Mouse (Mus musculus) large intestine, adult 2 months (tissue): ENCODE measurements around the gene Pabpc1l. TPM values are rescaled to one million over a fixed set of nuclear protein-coding genes. Genes with fewer than 3 reads are reported as not detected.

ENCODE experiments used
- DNase-seq: peaks from one replicate; pipeline ENCODE4 v3.0.0-alpha.2; 2012; ENCODE audit warnings: low read depth, low spot score
- WGBS: fragments of 180-500 bp; shearing (Covaris S2); methylation state at CpG from one replicate; pipeline ENCODE4 v1.1.7; 2018; 5-methylcytosine and 5-hydroxymethylcytosine counted together
- polyA plus RNA-seq: library from polyadenylated mRNA; depleted of rRNA; stranded (reverse); fragments of >200 nt; gene quantifications from 2 replicates; pipeline ENCODE4 v1.2.3, GENCODE M21; 2012; rRNA removed

The Pabpc1l gene
- polyA plus RNA-seq, 1 experiment = 1.1 TPM

DNA sequence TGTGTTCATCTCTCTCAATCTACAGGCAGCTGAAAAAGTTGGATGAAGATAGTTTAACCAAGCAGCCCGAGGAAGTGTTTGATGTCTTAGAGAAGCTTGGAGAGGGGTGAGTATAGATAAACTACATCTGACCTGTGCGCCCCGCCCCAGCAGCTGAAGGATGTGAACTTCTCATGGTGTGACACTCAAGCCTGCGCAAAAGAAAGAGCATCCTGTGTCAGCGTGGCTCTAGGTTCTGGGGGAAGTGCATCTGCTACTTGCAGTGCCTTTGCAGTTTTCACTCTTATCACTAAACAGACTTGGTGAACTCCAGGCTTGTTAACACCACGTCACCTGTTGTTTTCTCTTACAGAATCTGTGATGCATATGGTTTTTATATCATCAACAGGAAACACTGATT is 54.2 kb downstream of the Pabpc1l start:
- DNase-seq = no peak

DNA sequence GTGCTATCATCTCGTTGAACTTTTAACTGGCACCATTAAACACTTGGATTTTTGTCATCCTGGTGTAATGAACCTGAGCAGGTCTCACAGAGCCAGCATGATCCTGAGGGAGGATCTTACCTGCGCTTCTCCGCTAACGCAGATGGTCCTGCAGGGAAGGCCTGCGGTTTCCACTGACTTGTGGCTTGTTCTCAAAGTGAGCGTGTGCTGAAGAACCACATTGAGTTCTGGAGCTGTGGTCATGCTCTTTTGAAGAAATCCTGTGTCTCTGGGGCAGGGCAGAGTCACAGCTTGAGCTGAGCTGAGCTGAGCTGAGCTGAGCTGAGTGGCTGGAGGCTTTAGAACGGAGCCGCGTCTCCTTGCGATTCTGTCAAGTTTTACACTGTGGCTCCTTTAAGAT is 56.3 kb downstream of the Pabpc1l start:
- no peak for DNase-seq
- WGBS = 93% methylated on average over 10 of the region's 10 CpGs

More for the DNA sequence above, 54.2 kb downstream of the Pabpc1l start:
- 80% methylated on average over 6 of the region's 6 CpGs for WGBS

DNA sequence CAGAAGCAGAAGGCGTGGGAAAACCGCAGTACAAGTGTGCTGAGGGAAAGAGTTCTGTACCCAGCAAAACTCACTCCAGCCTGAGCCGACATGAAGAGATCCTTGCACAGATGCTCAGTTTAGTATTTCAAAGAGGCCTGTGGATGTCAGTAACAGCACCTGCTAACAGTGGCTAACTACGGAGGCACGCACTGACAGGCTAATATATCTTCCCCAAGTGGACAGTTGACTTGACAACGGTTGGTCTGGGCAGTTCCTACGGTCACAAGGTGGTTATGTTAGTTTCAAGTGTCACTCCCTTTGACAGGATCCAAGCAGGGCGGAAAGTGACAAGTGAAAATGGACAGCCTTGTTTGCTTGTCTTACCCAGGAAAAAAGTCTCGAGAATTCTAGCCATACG is 56.9 kb downstream of the Pabpc1l start:
- 88% methylated on average over 10 of the region's 10 CpGs for WGBS
- DNase-seq = no peak

GRCm38 (mm10) chr2:164083609-164084341 is 58.5 kb downstream of the Pabpc1l start:
- 72% methylated on average over 19 of the region's 19 CpGs for WGBS
- DNase-seq = no peak

DNA sequence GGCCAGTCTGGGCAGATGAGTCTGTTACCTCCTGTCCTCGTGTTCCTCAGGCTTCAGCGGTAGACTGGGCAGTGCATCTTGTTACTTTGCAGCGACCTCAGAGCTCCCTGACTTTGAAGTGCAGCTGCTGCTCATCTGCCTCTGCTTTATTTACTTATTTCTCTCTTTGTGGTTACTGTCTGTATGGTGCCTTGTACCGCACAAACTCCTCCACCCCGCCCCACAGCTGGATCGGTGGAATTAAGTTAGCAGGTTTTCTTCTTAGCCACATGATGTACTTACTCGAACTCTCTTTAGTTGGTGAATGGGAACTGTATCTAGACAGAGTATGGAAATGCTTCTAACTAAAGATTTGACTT is 59.1 kb downstream of the Pabpc1l start:
- no peak for DNase-seq
- 77% methylated on average over 7 of the region's 7 CpGs for WGBS

DNA sequence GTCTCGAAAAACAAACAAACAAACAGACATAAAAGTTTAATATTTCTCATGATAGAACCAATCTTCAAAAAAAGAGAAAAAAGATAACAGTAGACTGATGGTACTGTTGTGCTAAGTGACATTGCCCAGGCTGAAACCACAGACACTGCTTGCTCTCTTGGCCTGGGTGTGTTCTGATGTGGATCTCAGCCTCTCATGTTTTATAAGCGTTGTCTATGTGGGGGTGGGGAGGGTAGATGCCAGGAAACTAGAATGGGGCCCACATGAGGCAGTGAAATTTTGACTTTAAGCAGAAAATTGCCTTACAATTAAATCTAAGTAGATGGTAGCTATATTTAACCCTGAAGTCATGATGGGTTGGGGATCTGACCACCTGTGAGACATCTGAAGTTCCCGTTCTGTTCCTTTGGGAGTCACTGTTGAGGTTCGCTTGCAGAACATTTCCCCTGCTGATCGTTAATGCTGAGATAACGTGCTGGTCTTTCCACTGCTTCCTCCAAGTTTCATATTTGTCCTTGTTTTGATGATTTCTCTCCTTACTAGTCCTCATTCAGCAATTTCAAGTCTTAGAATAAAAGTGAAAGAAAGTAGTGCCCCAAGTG is 62.3 kb downstream of the Pabpc1l start:
- 90% methylated on average over 6 of the region's 6 CpGs for WGBS
- no peak for DNase-seq

- WGBS = 88% methylated on average over 4 of the region's 4 CpGs
- no peak for DNase-seq
These were observed 64.3 kb downstream of the Pabpc1l start for GRCm38 (mm10) chr2:164089508-164089907.

GRCm38 (mm10) chr2:164094152-164094551 is 68.9 kb downstream of the Pabpc1l start:
- WGBS = 66% methylated on average over 7 of the region's 7 CpGs
- DNase-seq = no peak

DNA sequence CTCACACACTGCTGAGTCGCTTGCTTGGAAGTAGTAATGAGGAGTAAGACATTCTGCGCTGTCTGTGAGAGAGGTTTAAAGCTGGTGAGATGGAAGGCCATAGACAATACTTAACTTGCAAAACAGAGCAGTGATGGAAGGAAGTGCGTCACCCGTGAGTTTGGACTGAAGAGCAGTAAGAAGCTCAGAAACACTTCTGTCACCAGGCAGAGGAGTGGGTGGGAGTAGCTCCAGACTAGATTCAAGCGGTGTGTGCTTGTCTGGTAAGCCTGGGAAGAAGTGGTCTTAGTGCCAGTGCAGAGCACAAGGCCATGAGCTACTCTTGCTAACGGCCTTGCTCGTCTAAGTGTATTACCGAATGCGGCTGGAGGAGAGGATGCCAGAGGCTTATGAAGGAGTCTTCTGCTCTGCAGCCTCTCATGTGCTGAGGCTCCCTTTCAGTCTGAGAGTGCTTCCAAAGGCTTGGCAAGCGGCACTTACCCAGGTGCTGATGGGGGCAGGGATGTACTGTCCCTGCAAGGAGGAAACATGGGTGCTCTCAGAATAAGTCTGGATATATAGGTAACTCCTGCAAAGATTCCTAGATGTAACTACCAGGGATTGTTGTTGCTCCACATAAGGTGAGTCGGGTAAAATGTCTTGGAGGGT is 73.5 kb downstream of the Pabpc1l start:
- DNase-seq = no peak
- WGBS = 92% methylated on average over 11 of the region's 11 CpGs

Other genes starting within 250 kb of the Pabpc1l start
- 0.46 and 0.99 TPM in 2 replicates for gene Ccn5, start 204.6 kb upstream of the Pabpc1l start, polyA plus RNA-seq
- not detected in 2 replicates for gene Kcnk15, start 171.8 kb upstream of the Pabpc1l start, polyA plus RNA-seq
- 0.08 and 0.12 TPM in 2 replicates for gene Rims4, start 106.8 kb upstream of the Pabpc1l start, polyA plus RNA-seq
- 43.9 and 48.0 TPM in 2 replicates for gene Ywhab, start 30.5 kb upstream of the Pabpc1l start, polyA plus RNA-seq
- gene Stk4, start 44.9 kb downstream of the Pabpc1l start, polyA plus RNA-seq = 13.6 and 17.5 TPM in 2 replicates
- 36.8 and 38.7 TPM in 2 replicates for gene Tomm34, start 45.7 kb downstream of the Pabpc1l start, polyA plus RNA-seq
- 0.05 TPM in 2 replicates for gene Kcns1, start 145.7 kb downstream of the Pabpc1l start, polyA plus RNA-seq
- not detected in 2 replicates for gene Wfdc5, start 157.3 kb downstream of the Pabpc1l start, polyA plus RNA-seq
- 0.16 TPM in 1 of 2 replicates, not detected in the other for gene Wfdc12, start 165.2 kb downstream of the Pabpc1l start, polyA plus RNA-seq
- not detected in 2 replicates for gene Wfdc15a, start 174.7 kb downstream of the Pabpc1l start, polyA plus RNA-seq
- 0.41 TPM in 1 of 2 replicates, not detected in the other for gene Wfdc15b, start 196.2 kb downstream of the Pabpc1l start, polyA plus RNA-seq
- not detected in 2 replicates for gene Svs2, start 213.0 kb downstream of the Pabpc1l start, polyA plus RNA-seq
- gene Svs3b, start 231.2 kb downstream of the Pabpc1l start, polyA plus RNA-seq = not detected in 2 replicates